Mouse (Mus musculus): ENCODE results near the gene Hist2h2aa1.
"Not testable (repeated sequence)": the region's sequence is repeated elsewhere in the genome, so short reads cannot be mapped to it uniquely, and the experiment has no call there.

Hist2h2aa1 gene

DNA sequence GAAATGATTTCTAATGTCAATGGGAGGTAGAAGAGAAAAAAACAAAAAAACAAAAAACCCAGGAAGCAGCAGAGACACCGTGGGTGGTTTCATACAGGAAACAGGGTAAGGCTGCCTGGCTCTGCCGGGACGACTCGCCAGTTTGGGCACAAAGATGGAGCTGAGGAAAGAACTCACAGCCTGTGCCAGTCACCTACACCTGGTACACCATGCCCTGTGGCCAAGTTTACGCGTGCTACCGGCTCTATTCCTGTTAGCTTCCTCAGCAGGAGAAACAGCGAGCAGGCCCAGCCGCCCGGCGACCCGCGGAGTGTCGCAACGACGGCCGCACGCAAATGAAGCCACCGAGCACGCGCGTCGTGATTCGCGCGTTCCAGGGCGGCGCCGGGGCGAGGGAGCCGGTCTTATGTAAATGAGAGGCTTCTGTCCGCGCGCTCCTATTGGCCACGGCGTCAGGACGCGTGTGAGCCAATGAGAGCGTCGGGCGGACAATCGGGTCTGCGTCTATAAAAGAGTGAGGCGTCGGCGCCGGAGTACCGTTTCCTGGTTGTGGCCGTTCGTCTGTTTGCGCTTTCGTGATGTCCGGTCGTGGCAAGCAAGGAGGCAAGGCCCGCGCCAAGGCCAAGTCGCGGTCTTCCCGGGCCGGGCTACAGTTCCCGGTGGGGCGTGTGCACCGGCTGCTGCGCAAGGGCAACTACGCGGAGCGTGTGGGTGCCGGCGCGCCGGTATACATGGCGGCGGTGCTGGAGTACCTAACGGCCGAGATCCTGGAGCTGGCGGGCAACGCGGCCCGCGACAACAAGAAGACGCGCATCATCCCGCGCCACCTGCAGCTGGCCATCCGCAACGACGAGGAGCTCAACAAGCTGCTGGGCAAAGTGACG is at the start of gene Hist2h2aa1:
TSS of gene Hist2h2aa1 (plus strand) at position 495 of the 884 bp plus-strand sequence.
- DNase-seq (ENCODE audit: extremely low read depth, low read depth): peak; percentile 94

DNA sequence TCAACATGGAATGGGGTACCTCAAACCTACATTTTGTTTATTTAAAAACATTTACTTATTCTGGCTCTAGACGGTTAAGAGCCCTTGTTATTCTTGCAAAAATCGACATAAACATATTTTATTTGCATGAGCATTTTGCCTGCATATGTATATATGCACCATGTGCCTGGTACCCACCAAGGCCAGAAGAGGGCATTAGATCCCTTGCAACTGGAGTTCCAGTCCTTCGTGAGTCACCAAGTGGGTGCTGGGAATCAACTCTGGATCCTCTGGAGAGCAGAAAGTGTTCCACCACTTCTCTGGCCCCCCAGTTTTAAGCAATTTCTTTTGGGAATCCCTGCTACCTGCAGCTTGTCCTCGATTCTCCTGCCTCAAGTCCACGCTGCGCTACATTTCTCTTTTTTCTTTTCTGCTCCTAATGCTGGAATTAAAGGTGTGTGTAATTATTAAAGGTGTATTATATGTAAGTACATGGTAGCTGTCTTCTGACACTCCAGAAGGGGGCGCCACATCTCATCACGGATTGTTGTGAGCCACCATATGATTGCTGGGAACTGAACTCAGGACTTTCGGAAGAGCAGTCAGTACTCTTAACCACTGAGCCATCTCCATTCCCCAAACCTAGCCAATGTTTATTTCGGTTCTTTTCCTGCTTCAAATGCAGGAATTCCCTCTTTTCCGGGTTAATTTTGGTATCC is 49.5 kb upstream of the Hist2h2aa1 start:
- no peak for DNase-seq (ENCODE audit: extremely low read depth, low read depth)

DNA sequence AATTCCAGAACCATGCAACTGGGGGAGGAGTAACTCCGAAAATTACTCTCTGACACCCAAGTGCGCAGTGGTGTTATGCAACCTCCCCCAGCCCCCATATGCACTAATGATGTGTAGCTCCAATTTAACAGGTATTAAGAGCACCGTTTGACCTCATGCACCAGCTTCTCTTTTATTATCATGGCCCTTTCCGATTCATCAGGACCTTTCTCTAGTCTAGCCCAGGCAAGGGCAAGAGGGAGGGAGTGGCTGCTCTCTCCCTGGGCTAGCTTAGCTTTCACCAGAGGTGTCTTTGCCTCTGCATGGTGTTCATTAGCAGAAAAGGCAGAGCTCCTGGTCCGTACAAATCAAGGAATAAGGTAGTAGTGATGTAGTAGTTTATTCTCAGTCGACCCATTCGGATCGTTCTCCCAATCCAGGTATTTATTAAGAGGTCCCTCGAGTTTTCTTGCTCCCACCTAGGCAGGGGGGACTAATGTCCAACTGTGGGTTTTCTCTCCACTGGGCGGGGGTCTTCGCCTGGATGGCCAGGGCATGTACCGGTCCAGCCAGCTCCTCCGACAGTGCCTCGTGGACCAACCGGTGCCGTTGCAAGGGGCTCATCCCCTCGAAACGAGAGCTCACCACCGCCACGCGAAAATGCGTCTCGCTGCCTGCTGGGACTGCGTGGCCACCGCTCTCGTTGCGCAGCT is 48.7 kb upstream of the Hist2h2aa1 start:
- DNase-seq (ENCODE audit: extremely low read depth, low read depth): peak; percentile 52

DNA sequence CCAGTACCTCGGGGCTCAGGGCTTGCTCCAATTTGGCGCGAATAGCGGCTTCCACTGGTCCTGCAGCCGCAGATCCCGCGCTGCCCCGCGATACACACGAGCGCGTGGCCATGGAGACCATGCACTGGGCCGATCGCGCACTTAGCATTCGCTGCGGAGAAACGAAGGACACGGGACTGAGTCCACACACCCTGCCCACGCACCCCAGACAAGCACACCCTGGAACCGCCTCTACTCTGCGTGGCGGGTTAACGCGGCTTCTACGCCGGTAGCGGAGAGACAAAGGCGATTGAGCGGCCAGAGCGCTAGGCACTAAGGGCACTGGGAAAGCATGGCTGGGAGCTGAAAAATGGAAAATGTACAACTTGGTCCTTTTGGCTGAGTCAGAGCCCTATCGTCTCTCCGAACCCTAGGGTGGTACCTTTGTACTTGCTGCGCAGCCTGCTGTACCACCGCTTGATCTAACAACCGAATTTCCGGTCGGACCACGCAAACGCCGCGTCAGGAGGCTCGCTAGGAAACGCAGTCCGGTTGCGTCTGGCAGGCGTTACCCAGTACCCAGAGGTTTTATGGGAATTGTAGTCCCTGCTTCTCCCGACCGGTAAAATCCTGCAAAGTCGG is 48.1 kb upstream of the Hist2h2aa1 start:
- DNase-seq (ENCODE audit: extremely low read depth, low read depth): peak; percentile 99

DNA sequence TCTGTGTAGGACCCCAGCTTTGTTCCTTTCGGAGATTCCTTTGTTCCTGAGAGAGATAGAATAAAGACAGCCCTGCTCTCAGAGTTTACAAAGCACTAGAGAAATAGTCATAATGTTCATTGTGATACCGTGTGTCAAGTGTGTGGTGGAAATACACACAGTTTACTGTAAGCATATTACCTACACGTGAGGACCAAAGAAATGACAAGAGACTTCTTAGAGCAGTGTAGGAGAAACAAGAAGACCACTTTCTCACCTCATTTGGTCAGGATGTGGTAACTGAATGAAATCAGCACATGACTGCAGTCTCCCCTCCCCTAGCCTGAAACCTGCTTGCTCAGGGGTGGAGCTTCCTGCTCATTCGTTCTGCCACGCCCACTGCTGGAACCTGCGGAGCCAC is 47.1 kb upstream of the Hist2h2aa1 start:
- DNase-seq (ENCODE audit: extremely low read depth, low read depth): peak; percentile 90

DNA sequence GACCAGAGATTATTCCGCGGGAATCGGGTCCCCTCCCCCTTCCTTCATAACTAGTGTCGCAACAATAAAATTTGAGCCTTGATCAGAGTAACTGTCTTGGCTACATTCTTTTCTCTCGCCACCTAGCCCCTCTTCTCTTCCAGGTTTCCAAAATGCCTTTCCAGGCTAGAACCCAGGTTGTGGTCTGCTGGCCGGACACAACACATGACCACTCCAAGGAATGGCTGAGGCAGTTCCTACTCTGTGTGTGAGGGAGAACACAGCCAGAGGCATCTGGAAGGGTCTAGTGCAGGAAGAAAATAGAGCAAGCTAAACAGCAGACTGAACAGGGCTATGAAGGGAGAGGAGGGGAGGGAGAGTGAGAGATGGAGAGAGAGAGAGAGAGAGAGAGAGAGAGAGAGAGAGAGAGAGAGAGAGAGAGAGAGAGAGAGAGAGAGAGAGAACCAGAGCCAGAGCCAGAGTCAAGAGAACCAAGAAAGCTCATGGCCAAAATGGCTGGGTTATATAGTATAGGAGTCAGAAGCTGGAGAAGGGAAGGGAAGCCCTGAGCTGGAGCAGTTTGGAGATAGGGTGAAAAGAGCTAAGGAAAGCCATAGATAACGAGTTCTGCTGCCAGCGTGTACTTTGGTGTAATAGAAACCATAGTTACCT is 46.6 kb upstream of the Hist2h2aa1 start:
- DNase-seq (ENCODE audit: extremely low read depth, low read depth): not testable (repeated sequence)

DNA sequence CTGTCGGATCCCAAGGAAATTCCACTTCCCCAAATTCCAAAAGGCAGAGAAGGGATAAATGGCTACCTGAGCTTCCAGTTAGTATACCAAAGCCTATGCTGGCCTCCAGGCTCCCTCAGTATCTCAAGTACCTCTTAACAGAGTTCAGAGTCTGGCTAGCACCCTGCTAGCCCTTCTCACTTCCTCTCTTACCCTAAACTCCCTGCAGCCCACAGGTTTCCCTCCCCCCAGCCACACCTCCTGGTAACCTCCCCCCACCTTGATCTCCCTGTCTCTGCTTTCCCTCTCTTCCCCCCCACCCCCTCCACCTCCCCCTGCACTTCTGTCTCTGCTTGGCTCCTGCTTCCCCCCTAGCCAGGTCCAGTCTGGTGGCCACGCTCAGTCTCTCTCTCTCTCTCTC is 45.6 kb upstream of the Hist2h2aa1 start:
- no peak for DNase-seq (ENCODE audit: extremely low read depth, low read depth)

DNA sequence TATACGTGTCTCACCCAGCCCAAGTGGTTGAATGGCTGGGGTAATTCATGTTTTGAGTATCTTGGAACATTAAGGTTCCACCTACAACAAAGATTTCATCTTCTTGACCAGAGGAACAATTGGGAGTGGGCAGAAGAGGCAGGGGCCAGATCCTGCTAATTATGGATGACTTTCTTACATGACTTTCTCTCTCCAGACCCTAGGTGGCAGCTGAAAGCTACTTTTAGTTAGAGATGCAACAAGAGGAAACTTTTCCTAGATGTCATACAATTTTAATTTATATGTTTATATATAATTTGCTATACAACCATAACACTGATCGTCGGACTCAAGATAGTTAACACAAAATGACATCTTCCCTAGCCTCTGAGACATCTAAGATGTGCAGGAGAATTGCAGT is 37.5 kb upstream of the Hist2h2aa1 start:
- no peak for DNase-seq (ENCODE audit: extremely low read depth, low read depth)

DNA sequence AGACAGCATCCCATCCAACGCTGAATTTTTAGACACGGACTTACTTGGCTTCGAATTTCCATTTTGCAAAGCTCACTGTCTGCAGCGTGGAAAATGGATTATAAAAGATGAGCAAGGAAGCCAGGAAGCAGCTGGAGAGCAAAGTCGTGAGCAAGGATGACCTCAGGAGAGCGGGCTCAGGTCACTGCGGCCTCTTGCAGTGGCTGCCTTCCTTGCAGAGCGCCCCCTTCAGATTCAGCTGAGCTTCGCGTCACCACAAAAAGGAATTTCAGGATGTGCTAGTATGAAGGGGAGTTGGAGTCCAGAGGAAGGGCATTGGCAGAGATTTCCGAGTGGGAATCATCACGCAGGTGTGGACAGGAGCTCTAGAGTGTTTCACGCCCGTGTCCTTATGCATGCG is 36.1 kb upstream of the Hist2h2aa1 start:
- DNase-seq (ENCODE audit: extremely low read depth, low read depth): no peak

DNA sequence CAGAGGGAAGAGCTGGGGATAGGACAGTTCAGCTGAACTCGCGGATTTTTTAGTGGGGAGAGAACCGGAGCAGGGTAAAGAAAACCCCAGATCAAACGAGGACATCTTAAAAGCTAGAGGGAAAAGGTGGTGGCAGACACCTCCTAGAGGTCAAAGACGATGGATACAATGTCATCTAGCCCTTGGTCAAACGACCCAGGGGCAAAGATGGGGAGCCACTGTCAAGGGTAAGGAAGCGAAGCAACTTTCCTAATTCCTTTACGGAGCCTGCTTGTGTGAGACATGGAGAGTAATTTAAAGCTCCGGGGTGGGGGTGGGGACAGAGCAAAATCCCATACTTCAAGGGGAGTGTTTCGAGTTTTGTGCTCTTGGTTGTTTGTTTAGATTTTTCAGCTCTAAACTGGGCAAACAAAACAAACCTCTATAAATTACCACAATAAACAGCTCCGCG is 26.1 kb upstream of the Hist2h2aa1 start:
- DNase-seq (ENCODE audit: extremely low read depth, low read depth): peak; percentile 67

DNA sequence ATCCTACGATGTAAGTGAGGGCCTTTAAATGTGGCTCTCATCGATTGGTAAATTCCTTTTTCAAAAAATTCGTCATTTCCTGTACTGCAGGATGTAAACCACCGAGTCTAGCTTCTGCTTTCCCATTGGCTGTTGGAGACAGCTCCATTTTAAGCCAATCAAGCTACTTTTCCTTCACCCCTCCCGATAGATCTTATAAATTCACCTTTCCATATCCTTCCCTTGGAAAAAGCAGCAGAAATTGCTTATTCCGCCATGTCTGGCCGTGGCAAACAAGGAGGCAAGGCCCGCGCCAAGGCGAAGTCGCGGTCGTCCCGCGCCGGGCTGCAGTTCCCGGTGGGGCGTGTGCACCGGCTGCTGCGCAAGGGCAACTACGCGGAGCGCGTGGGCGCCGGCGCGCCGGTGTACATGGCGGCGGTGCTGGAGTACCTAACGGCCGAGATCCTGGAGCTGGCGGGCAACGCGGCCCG is 25.6 kb upstream of the Hist2h2aa1 start, which contains the start of the genes Bola1 and Hist2h2ab:
TSS of gene Bola1 (minus strand) at position 49 of the 470 bp plus-strand sequence.
TSS of gene Hist2h2ab (plus strand) at position 205 of the 470 bp plus-strand sequence.
- DNase-seq (ENCODE audit: extremely low read depth, low read depth): peak; percentile 100

DNA sequence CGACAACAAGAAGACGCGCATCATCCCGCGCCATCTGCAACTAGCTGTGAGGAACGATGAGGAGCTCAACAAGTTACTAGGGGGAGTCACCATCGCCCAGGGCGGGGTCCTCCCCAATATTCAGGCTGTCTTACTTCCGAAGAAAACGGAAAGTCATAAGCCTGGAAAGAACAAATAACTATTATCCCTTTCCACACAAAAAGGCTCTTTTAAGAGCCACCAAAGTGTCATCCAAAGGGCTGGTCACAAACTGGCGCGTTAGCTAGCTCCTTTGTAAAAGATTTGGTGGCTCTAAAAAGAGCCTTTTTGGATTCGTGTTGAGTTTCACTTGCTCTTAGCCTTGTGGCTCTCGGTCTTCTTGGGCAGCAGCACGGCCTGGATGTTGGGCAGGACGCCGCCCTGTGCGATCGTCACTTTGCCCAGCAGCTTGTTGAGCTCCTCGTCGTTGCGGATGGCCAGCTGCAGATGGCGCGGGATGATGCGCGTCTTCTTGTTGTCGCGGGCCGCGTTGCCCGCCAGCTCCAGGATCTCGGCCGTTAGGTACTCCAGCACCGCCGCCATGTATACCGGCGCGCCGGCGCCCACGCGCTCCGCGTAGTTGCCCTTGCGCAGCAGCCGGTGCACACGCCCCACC is 25.0 kb upstream of the Hist2h2aa1 start:
- peak; percentile 82 for DNase-seq (ENCODE audit: extremely low read depth, low read depth)

DNA sequence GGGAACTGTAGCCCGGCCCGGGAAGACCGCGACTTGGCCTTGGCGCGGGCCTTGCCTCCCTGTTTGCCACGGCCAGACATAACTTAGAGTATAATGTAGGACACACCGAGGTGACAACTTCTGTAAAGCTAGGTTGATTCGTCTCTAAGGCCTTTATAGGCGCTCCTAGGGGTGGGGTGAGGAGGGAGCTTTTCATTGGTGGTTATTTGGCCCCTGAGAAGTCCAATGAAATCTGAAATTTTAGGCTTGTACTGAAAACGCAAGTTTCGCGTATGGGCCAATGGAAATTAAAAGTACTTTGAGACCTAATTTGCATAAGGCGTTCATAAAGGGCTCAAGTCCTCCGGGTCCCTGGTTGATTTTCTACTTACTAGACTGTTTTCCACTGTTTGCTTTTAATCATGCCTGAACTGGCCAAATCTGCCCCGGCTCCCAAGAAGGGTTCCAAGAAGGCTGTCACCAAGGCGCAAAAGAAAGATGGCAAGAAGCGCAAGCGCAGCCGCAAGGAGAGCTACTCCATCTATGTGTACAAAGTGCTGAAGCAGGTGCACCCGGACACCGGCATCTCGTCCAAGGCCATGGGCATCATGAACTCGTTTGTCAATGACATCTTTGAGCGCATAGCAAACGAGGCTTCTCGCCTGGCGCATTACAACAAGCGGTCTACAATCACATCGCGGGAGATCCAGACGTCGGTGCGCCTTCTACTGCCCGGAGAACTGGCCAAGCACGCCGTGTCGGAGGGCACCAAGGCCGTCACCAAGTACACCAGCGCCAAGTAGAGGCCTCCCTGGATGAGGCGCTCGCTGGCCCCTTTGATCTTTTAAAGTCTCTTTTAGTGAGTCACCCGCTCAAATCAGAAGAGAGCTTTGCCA is 24.3 kb upstream of the Hist2h2aa1 start, which contains the start of the genes Hist2h2ac and Hist2h2be:
TSS of gene Hist2h2ac (minus strand) at position 116 of the 875 bp plus-strand sequence.
TSS of gene Hist2h2be (plus strand) at position 355 of the 875 bp plus-strand sequence.
- DNase-seq (ENCODE audit: extremely low read depth, low read depth): peak; percentile 100

DNA sequence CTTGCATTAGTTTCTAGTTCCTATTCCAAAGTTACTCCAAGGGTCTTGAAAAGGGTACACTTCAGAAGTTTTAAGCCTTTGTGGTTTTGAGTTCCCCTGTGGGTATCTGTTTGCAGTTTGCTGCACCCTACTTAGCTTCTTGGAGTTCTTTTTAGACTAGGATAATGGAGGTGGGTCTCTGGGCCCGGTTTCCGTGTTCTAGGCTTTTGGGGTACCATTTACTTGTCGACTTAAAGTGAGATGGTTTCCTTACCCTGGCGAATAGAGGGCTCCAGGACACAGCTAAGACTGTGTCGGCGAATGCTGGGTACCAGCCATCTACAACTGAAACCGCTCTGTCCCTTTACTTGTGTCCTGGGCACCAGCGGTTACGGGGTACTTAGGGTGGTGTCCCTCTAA is 23.7 kb upstream of the Hist2h2aa1 start:
- DNase-seq (ENCODE audit: extremely low read depth, low read depth): peak; percentile 75

DNA sequence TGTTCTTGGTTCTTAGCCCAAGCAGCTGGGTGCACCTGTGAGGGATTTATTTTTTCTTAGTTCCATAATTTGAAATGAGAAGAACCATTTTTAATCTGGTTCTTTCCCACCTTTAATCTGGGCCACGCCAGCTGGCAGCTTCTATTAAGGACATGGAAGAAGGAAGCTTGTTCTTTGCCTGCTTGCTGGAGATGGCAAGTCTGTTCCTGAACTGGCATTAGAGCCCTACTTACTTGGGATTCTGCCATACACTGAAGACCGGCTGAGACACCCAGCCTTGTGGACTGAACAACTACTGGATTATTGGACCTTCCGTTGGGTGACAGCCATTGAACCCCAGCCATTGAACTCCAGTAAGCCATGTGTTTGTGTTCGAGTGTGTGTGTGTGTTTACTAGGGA is 22.5 kb upstream of the Hist2h2aa1 start:
- DNase-seq (ENCODE audit: extremely low read depth, low read depth): no peak

DNA sequence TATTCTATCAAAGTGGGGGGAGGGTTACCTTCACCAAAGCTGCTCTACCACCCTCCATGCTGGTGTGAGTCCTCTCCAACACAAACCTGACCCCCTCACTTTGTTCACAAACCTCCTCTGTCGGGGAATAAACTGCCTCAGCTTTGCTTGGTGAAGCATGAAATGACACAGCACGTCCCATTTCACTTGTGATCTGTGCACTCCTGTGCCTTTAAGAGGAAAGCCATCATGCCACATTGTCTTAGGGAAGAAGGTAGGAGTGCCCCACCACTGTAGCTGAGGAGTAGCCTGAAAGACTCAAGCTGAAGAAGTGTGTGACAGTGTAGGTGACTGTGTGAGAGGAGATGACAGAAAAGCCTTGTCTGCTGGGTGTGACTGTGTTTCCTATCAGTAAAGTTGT is 19.9 kb upstream of the Hist2h2aa1 start:
- no peak for DNase-seq (ENCODE audit: extremely low read depth, low read depth)

DNA sequence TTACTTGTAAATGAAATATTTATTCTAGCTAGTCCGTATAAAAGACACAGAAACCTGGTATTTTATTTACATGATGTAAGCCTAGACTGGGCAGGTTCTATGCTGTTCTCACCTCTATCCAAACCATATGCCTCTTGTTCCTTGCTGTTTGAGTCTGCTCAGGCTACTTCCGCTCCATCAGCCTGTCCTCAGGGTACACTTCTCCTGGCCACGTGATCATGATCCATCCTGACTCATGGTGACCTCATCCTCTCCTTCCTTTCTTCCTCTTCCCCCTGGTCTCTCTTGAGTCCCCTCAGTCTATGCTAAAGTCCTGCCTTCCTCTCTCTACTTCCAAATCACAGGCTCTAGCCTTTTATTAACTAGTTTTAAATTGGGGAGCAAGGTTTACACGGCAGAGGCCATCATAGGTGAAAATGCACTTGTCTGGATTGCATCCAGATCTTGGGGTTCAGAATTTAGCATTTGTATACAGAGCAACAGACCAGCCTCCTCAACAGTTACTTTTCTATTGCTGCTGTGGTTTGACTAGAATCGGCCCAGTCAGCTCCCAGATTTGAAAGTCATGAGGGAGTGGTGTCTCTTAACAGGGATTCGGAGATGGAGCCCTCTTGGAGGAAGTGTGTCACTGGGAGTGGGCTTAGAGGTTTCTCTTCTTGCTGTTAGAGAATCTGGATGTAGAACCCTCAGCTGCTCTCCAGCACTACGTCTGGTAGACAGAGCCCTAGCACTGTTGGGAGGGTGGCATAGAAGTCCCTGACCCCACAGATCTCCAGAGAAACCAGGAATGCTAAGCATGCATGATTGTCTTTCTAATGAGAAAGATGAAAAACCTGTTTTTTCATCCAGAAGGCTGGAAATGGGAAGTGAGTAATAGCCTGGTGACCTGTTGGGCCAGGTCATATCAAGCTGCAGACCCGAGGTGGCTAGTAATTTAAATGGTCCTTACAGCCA is 18.3 kb upstream of the Hist2h2aa1 start:
- no peak for DNase-seq (ENCODE audit: extremely low read depth, low read depth)

DNA sequence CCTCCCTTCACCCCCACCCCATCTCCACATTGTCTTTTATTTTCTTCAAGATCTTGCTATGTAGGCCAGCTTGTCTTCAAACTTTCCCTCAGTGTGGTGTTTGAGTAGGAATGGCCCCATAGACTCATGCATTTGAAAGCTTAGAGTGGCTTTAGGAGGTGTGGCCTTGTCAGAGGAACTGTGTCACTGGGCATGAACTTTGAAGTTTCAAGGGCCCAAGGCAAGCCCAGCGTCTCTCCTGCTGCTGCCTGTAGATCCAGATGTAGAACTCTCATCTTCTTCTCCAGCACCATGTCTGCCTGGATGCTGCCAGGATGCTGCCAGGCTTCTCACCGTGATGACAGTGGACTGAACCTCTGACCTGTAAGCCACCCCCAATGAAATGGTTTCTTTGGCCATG is 16.5 kb upstream of the Hist2h2aa1 start:
- DNase-seq (ENCODE audit: extremely low read depth, low read depth): no peak
